Mouse (Mus musculus): ENCODE results near the gene Tprg. TPM values are rescaled to one million over a fixed set of nuclear protein-coding genes. Genes with fewer than 3 reads are reported as not detected.

Gene Tprg
- total and polyA plus RNA-seq, 3 experiments: not detected

GRCm38 (mm10) chr16:25445580-25445979 is 159.0 kb downstream of the Tprg start:
- no peaks in the 10 kb centered on the region for H3K27me3 ChIP-seq (ENCODE audit: control insufficient read depth, insufficient read depth, low read length)
- intact Hi-C loops (cut with DNase I): no loop called here
- peak; percentile 26 to 50 for DNase-seq
- 43% methylated on average over 7 of the region's 7 CpGs for WGBS
- peaks cover 2% of the 10 kb centered on the region; the same call in 1 of the 2 replicates for H3K36me3 ChIP-seq (ENCODE audit: control insufficient read depth, insufficient read depth, low read length)
- H3K9ac ChIP-seq (ENCODE audit: low read depth, low read length): no peak overlapping the region
- TF ChIP-seq EP300 (IDR thresholded peaks at IDR 0.05; ENCODE audit: insufficient read depth, low read depth, low read length): 0 out of 2 replicates have a peak, but pooled peaks have one; percentile 19
- no peak for TF ChIP-seq CTCF (IDR thresholded peaks at IDR 0.05)
- H3K27ac ChIP-seq: peak overlapping the region; percentile 61
- H3K4me3 ChIP-seq: no peak overlapping the region
- no peaks in the 10 kb centered on the region for H3K79me2 ChIP-seq (replicated peaks; ENCODE audit: control insufficient read depth, insufficient read depth, low read length)
- H3K4me1 ChIP-seq (ENCODE audit: control insufficient read depth, insufficient read depth, low read length): no peaks in the 10 kb centered on the region; the same call in 1 of the 2 replicates

- WGBS: 83% methylated on average over 3 of the region's 3 CpGs
- no peaks in the 10 kb centered on the region for H3K27me3 ChIP-seq (ENCODE audit: control insufficient read depth, insufficient read depth, low read length)
- intact Hi-C loops (cut with DNase I): no loop called here
Measured at GRCm38 (mm10) chr16:25451511-25451910, 164.9 kb downstream of the Tprg start.

DNA sequence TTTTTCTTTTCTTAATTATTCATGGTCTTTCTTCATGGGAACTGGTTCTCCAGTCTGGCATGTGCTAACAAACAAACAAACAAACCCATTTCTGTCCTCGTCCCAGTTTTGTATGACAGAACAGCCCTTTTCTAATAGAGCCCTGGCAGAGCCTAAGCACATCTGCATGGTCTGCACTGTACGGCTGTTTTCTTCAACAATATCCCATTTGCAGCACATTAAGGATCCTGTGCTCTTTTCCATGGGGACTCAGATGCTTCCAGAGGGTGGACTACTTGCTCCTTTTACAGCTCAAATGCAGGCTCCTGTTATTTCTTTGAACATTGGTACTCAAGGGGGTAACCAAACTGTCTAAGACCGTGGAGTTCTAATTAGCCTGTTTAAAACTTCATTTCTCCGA is 178.1 kb downstream of the Tprg start:
- WGBS: 79% methylated on average over 4 of the region's 4 CpGs
- intact Hi-C loops (cut with DNase I): no loop called here

More at GRCm38 (mm10) chr16:25451511-25451910, 164.9 kb downstream of the Tprg start:
- no peaks in the 10 kb centered on the region for H3K36me3 ChIP-seq (ENCODE audit: control insufficient read depth, insufficient read depth, low read length)
- H3K79me2 ChIP-seq (replicated peaks; ENCODE audit: control insufficient read depth, insufficient read depth, low read length): no peaks in the 10 kb centered on the region
- DNase-seq: no peak
- TF ChIP-seq POLR2A (IDR thresholded peaks at IDR 0.05; ENCODE audit: insufficient read depth, low read depth, low read length) (no peak), EP300 (IDR thresholded peaks at IDR 0.05; ENCODE audit: insufficient read depth, low read depth, low read length) (no peak), CTCF (IDR thresholded peaks at IDR 0.05) (no peak)
- no peak overlapping the region for H3K9ac ChIP-seq (ENCODE audit: low read depth, low read length)
- H3K4me1 ChIP-seq (ENCODE audit: control insufficient read depth, insufficient read depth, low read length): no peaks in the 10 kb centered on the region
- H3K27ac ChIP-seq: no peak overlapping the region
- no peak overlapping the region for H3K4me3 ChIP-seq

GRCm38 (mm10) chr16:25465435-25466139 is 179.0 kb downstream of the Tprg start:
- H3K4me3 ChIP-seq: no peak overlapping the region
- no peaks in the 10 kb centered on the region for H3K27me3 ChIP-seq (ENCODE audit: control insufficient read depth, insufficient read depth, low read length)
- TF ChIP-seq EP300 (IDR thresholded peaks at IDR 0.05; ENCODE audit: insufficient read depth, low read depth, low read length) (0 out of 2 replicates have a peak, but pooled peaks have one; percentile 18), CTCF (IDR thresholded peaks at IDR 0.05) (no peak)
- no peak overlapping the region for H3K27ac ChIP-seq
- H3K79me2 ChIP-seq (replicated peaks; ENCODE audit: control insufficient read depth, insufficient read depth, low read length): no peaks in the 10 kb centered on the region
- peak; percentile 27 to 46 for DNase-seq
- intact Hi-C loops (cut with DNase I): no loop called here
- H3K4me1 ChIP-seq (ENCODE audit: control insufficient read depth, insufficient read depth, low read length): peaks cover 3% of the 10 kb centered on the region
- no peaks in the 10 kb centered on the region for H3K36me3 ChIP-seq (ENCODE audit: control insufficient read depth, insufficient read depth, low read length)
- H3K9ac ChIP-seq (ENCODE audit: low read depth, low read length): no peak overlapping the region
- WGBS: 38% methylated on average over 13 of the region's 13 CpGs

More for the DNA sequence above, 178.1 kb downstream of the Tprg start:
- no peak overlapping the region for H3K27ac ChIP-seq
- H3K4me3 ChIP-seq: no peak overlapping the region
- no peaks in the 10 kb centered on the region for H3K79me2 ChIP-seq (replicated peaks; ENCODE audit: control insufficient read depth, insufficient read depth, low read length)
- DNase-seq: no peak
- H3K4me1 ChIP-seq (ENCODE audit: control insufficient read depth, insufficient read depth, low read length): peaks cover 3% of the 10 kb centered on the region
- TF ChIP-seq CTCF (IDR thresholded peaks at IDR 0.05) (no peak), POLR2A (IDR thresholded peaks at IDR 0.05; ENCODE audit: insufficient read depth, low read depth, low read length) (no peak), EP300 (IDR thresholded peaks at IDR 0.05; ENCODE audit: insufficient read depth, low read depth, low read length) (no peak)
- no peaks in the 10 kb centered on the region for H3K36me3 ChIP-seq (ENCODE audit: control insufficient read depth, insufficient read depth, low read length)
- no peak overlapping the region for H3K9ac ChIP-seq (ENCODE audit: low read depth, low read length)
- H3K27me3 ChIP-seq (ENCODE audit: control insufficient read depth, insufficient read depth, low read length): no peaks in the 10 kb centered on the region

DNA sequence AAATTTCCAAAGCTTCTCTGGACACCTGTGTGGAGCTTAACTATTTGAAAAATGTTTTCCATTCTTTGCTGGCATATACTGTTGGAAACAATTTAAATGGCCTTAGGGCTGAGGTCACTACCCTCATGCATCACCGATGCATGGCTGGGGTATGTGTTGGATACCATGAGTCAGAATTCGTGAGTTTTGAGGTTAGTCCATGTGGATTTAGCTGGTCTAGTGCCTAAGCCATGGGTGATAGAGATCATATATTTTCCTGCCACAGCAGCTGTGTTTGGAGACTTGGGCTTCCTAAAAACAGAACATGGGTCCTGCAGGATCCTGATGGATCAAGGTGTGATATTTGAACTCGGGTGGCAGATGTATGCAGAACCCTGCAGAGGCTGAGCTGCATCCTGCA is 181.4 kb downstream of the Tprg start:
- H3K27me3 ChIP-seq (ENCODE audit: control insufficient read depth, insufficient read depth, low read length): no peaks in the 10 kb centered on the region
- H3K27ac ChIP-seq: no peak overlapping the region
- no peak for TF ChIP-seq EP300 (IDR thresholded peaks at IDR 0.05; ENCODE audit: insufficient read depth, low read depth, low read length)
- no peak for TF ChIP-seq CTCF (IDR thresholded peaks at IDR 0.05)
- TF ChIP-seq POLR2A (IDR thresholded peaks at IDR 0.05; ENCODE audit: insufficient read depth, low read depth, low read length): no peak
- no peaks in the 10 kb centered on the region for H3K79me2 ChIP-seq (replicated peaks; ENCODE audit: control insufficient read depth, insufficient read depth, low read length)
- intact Hi-C loops (cut with DNase I): no loop called here
- WGBS: 77% methylated on average over 3 of the region's 3 CpGs
- DNase-seq: no peak
- H3K36me3 ChIP-seq (ENCODE audit: control insufficient read depth, insufficient read depth, low read length): no peaks in the 10 kb centered on the region
- H3K4me1 ChIP-seq (ENCODE audit: control insufficient read depth, insufficient read depth, low read length): peaks cover 3% of the 10 kb centered on the region
- no peak overlapping the region for H3K9ac ChIP-seq (ENCODE audit: low read depth, low read length)
- no peak overlapping the region for H3K4me3 ChIP-seq

DNA sequence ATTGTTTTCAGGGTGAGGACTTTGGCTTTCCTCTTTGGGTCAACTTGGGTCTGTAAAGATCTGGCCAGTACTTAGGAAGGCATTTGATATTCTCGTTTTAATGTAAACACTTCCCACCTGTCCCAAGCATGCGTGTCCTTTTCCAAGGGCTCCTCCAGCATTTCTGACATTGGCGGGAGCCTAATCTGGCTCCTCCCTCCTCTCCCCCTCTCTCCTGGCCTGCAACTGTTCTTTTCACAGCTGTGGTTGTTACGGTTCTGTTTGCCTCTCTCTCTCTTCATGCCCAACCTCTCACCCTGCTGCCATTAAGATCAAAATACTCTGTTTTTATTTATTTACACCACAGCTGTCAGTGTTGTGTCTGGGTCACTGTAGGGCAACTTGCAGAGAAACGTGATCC is 182.0 kb downstream of the Tprg start:
- no peaks in the 10 kb centered on the region for H3K36me3 ChIP-seq (ENCODE audit: control insufficient read depth, insufficient read depth, low read length)
- TF ChIP-seq CTCF (IDR thresholded peaks at IDR 0.05): no peak
- TF ChIP-seq EP300 (IDR thresholded peaks at IDR 0.05; ENCODE audit: insufficient read depth, low read depth, low read length): no peak
- TF ChIP-seq POLR2A (IDR thresholded peaks at IDR 0.05; ENCODE audit: insufficient read depth, low read depth, low read length): no peak
- peaks cover 3% of the 10 kb centered on the region for H3K4me1 ChIP-seq (ENCODE audit: control insufficient read depth, insufficient read depth, low read length)
- H3K27ac ChIP-seq: no peak overlapping the region
- intact Hi-C loops (cut with DNase I): no loop called here
- H3K27me3 ChIP-seq (ENCODE audit: control insufficient read depth, insufficient read depth, low read length): no peaks in the 10 kb centered on the region
- no peak overlapping the region for H3K4me3 ChIP-seq
- H3K79me2 ChIP-seq (replicated peaks; ENCODE audit: control insufficient read depth, insufficient read depth, low read length): no peaks in the 10 kb centered on the region
- H3K9ac ChIP-seq (ENCODE audit: low read depth, low read length): no peak overlapping the region
- DNase-seq: no peak
- WGBS: 33% methylated on average over 5 of the region's 5 CpGs
